ENCODE assay signal across 8 mouse cellular contexts in the genomic region with DNA sequence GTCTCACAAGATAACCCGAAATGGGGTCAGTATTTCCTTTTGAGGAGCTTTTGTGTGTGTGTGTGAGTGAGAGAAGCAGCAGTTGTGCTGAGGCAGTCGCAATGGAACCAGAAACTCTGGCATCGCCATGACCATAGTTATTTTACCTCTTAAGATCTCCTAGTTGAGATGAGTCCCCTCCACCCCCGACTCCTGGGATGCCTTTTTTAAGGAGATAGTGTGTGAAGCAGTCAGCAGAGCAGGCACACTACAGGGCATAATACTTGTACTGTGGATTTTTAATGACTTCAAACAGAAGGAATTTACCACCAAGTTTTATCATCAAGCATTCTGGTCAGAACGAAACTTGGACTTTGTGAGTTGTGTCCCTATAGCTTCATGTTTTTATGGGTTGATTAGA. TPM values are rescaled to one million over a fixed set of nuclear protein-coding genes. Genes with fewer than 3 reads are reported as not detected.
DNase-seq lines count a peak whose midpoint lies in the region; ATAC-seq and TF ChIP-seq lines count a peak whose summit lies in the region.

No protein-coding gene starts in this region.

- H3K36me3 ChIP-seq in thymus, adult 2 months (ENCODE audit: control insufficient read depth, insufficient read depth, low read length) = peaks cover 4% of the 10 kb centered on the region; the same call in 1 of the 2 replicates
- peaks cover 42% of the 10 kb centered on the region for H3K36me3 ChIP-seq in limb, embryonic 10.5 days
- H3K36me3 ChIP-seq in stomach, embryonic 14.5 days (ENCODE audit: control insufficient read depth, insufficient read depth, low read length) = peaks cover 4% of the 10 kb centered on the region; the same call in 1 of the 2 replicates

- no peak for TF ChIP-seq POLR2A in thymus, adult 2 months (IDR thresholded peaks at IDR 0.05; ENCODE audit: control insufficient read depth, extremely low read depth, insufficient read depth, low read length, poor library complexity)

- TF ChIP-seq CTCF in gastrocnemius, adult 2 months (IDR thresholded peaks at IDR 0.05) = no peak
- no peak for TF ChIP-seq CTCF in thymus, adult 2 months (IDR thresholded peaks at IDR 0.05; ENCODE audit: borderline replicate concordance, control insufficient read depth, extremely low read depth, insufficient read depth, low read length, poor library complexity)

- peaks cover 9% of the 10 kb centered on the region for H3K4me1 ChIP-seq in thymus, adult 2 months (replicated peaks; ENCODE audit: control insufficient read depth, insufficient read depth, low read length)
- peaks cover 23% of the 10 kb centered on the region for H3K4me1 ChIP-seq in limb, embryonic 10.5 days
- peaks cover 11% of the 10 kb centered on the region; the same call in 1 of the 2 replicates for H3K4me1 ChIP-seq in stomach, embryonic 14.5 days (ENCODE audit: control insufficient read depth, insufficient read depth, low read length)

- DNase-seq in gastrocnemius, adult 2 months = no peak
- DNase-seq in gastrocnemius, postnatal 14 days = no peak
- no peak for DNase-seq in thymus, adult 2 months
- DNase-seq in thymus, postnatal 10 days (ENCODE audit: low spot score in 2 of 2) = no peak
- no peak for DNase-seq in limb, embryonic 10.5 days (ENCODE audit: low spot score)
- no peak for DNase-seq in embryo, embryonic 11 days
- DNase-seq in right cerebral cortex, postnatal 36 days (ENCODE audit: low spot score in 2 of 2) = no peak

- intact Hi-C loops in gastrocnemius, adult 2 months (cut with DNase I) = no loop called here
- intact Hi-C loops in gastrocnemius, postnatal 14 days (cut with DNase I; ENCODE audit: low total_unique reads) = no loop called here

- H3K4me3 ChIP-seq in gastrocnemius, adult 2 months = peak overlapping the region; percentile 97
- H3K4me3 ChIP-seq in thymus, adult 2 months (ENCODE audit: control insufficient read depth, insufficient read depth, low read length) = peak overlapping the region; percentile 29
- peak overlapping the region; percentile 99 for H3K4me3 ChIP-seq in limb, embryonic 10.5 days
- peak overlapping the region; percentile 90 for H3K4me3 ChIP-seq in stomach, embryonic 14.5 days (ENCODE audit: low read depth, low read length)

- peak overlapping the region; percentile 95; the same call in 1 of the 2 replicates for H3K9ac ChIP-seq in stomach, embryonic 14.5 days (replicated peaks; ENCODE audit: low read depth, low read length)

- H3K27me3 ChIP-seq in thymus, adult 2 months (ENCODE audit: control insufficient read depth, insufficient read depth, low read length) = no peaks in the 10 kb centered on the region
- H3K27me3 ChIP-seq in limb, embryonic 10.5 days (ENCODE audit: low read depth, poor library complexity, severe bottlenecking) = no peaks in the 10 kb centered on the region
- H3K27me3 ChIP-seq in stomach, embryonic 14.5 days (ENCODE audit: control insufficient read depth, insufficient read depth, low read length) = no peaks in the 10 kb centered on the region

- ATAC-seq in stomach, embryonic 14.5 days (ENCODE audit: insufficient number of reproducible peaks, insufficient read depth, low FRiP score, low read depth) = no peak

- peak overlapping the region; percentile 81 for H3K4me2 ChIP-seq in stomach, embryonic 14.5 days (replicated peaks; ENCODE audit: low read depth, low read length)

- 12% methylated on average over 5 of the region's 5 CpGs for WGBS in thymus, adult 2 months
- 34% methylated on average over 5 of the region's 5 CpGs for WGBS in limb, embryonic 10.5 days
- 19% methylated on average over 5 of the region's 5 CpGs for WGBS in stomach, embryonic 14.5 days

- peak overlapping the region; percentile 98 for H3K27ac ChIP-seq in gastrocnemius, adult 2 months
- 0 out of 2 replicates have a peak overlapping the region, but pooled peaks have one; percentile 11 for H3K27ac ChIP-seq in thymus, adult 2 months (ENCODE audit: control insufficient read depth, insufficient read depth, low read length)
- peak overlapping the region; percentile 99 for H3K27ac ChIP-seq in limb, embryonic 10.5 days
- H3K27ac ChIP-seq in stomach, embryonic 14.5 days (ENCODE audit: low read length) = no peak overlapping the region

- no peaks in the 10 kb centered on the region for H3K9me3 ChIP-seq in limb, embryonic 10.5 days (replicated peaks)
- H3K9me3 ChIP-seq in stomach, embryonic 14.5 days (ENCODE audit: control insufficient read depth, low read depth, low read length) = no peaks in the 10 kb centered on the region

RNA-seq across cellular contexts. Expression of gene March7, which starts 1.1 kb away (rescaled TPM):
- 10 to 100 TPM; 21.2 to 38.7 TPM for total RNA-seq in gastrocnemius, adult 2 months (2021)
- total RNA-seq in gastrocnemius, postnatal 14 days (2021) = 10 to 100 TPM; 26.9 to 27.9 TPM
- 23.3 and 24.3 TPM in 2 replicates for polyA plus RNA-seq in thymus, adult 2 months (2012; rRNA removed)
- polyA plus RNA-seq in limb, embryonic 10.5 days (2016; fragmentation: Nextera tagmentation; extraction: Ambion mirVana) = 62.5 and 81.9 TPM in 2 replicates
- 79.3 and 87.8 TPM in 2 replicates for polyA plus RNA-seq in stomach, embryonic 14.5 days (2014; fragmentation: Nextera tagmentation; extraction: Ambion mirVana)

RNA-seq across cellular contexts. Expression of gene Baz2b, which starts 1.2 kb away (rescaled TPM):
- 10 to 100 TPM; 31.3 to 35.3 TPM for total RNA-seq in gastrocnemius, adult 2 months (2021)
- 10 to 100 TPM; 31.2 to 34.9 TPM for total RNA-seq in gastrocnemius, postnatal 14 days (2021)
- 25.9 and 28.0 TPM in 2 replicates for polyA plus RNA-seq in thymus, adult 2 months (2012; rRNA removed)
- 45.0 and 58.8 TPM in 2 replicates for polyA plus RNA-seq in limb, embryonic 10.5 days (2016; fragmentation: Nextera tagmentation; extraction: Ambion mirVana)
- 70.1 and 80.0 TPM in 2 replicates for polyA plus RNA-seq in stomach, embryonic 14.5 days (2014; fragmentation: Nextera tagmentation; extraction: Ambion mirVana)

Comparison
In these comparisons a context has a peak if more than half of its experiments do, and no peak if none do; other contexts are left out.
1. H3K4me3 ChIP-seq: peak in every context shown above with its lines; median percentile 99 in limb, embryonic 10.5 days; 97 in gastrocnemius, adult 2 months; 90 in stomach, embryonic 14.5 days; 29 in thymus, adult 2 months.